Mouse (Mus musculus) brain, embryonic 14.5 days (tissue): ENCODE results near the gene Dlk1. TPM values are rescaled to one million over a fixed set of nuclear protein-coding genes. Genes with fewer than 3 reads are reported as not detected.
"Not testable (repeated sequence)": the region's sequence is repeated elsewhere in the genome, so short reads cannot be mapped to it uniquely, and the experiment has no call there.

Experiments
- DNase-seq: peaks from one replicate; pipeline ENCODE4 v3.0.0-alpha.2; 2011; ENCODE audit warnings: low read depth
- CTCF ChIP-seq: fragments of 200-500 bp; IDR thresholded peaks from 2 replicates; pipeline ENCODE4 v1.5.1; 2012; ENCODE audit warnings: inconsistent platforms, mild to moderate bottlenecking, moderate library complexity, borderline replicate concordance; ENCODE audit not compliant: insufficient read depth, insufficient read length; ENCODE audit errors: extremely low read depth
- POLR2A ChIP-seq: fragments of 200-500 bp; IDR thresholded peaks from 2 replicates; pipeline ENCODE4 v1.6.1; 2012; ENCODE audit warnings: mild to moderate bottlenecking, inconsistent platforms, borderline replicate concordance; ENCODE audit not compliant: poor library complexity, insufficient read depth, insufficient read length, severe bottlenecking; ENCODE audit errors: extremely low read depth
- polyA plus RNA-seq: library from polyadenylated mRNA; depleted of rRNA; stranded (reverse); fragments of >200 nt; gene quantifications from 2 replicates; pipeline ENCODE4 v1.2.3, GENCODE M21; 2012

Gene Dlk1
- polyA plus RNA-seq, 1 experiment: 303 TPM

GRCm38 (mm10) chr12:109458896-109459295, 6.3 kb downstream of the Dlk1 start:
- DNase-seq: peak; percentile 70
- TF ChIP-seq CTCF: no peak
- no peak for TF ChIP-seq POLR2A

DNA sequence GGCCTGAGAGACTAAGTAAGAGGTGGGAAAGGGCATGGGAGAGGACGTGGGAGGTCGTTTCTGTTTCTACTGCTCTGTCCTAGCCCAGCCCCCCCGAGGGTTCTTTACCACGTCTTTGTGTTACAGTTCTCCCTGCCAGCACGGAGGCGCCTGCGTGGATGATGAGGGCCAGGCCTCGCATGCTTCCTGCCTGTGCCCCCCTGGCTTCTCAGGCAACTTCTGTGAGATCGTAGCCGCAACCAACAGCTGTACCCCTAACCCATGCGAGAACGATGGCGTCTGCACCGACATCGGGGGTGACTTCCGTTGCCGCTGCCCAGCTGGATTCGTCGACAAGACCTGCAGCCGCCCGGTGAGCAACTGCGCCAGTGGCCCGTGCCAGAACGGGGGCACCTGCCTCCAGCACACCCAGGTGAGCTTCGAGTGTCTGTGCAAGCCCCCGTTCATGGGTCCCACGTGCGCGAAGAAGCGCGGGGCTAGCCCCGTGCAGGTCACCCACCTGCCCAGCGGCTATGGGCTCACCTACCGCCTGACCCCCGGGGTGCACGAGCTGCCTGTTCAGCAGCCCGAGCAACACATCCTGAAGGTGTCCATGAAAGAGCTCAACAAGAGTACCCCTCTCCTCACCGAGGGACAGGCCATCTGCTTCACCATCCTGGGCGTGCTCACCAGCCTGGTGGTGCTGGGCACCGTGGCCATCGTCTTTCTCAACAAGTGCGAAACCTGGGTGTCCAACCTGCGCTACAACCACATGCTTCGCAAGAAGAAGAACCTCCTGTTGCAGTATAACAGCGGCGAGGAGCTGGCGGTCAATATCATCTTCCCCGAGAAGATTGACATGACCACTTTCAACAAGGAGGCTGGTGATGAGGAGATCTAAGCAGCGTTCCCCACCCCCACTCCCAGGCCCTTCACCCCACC, 7.1 kb downstream of the Dlk1 start:
- TF ChIP-seq POLR2A (no peak), CTCF (no peak)
- DNase-seq: no peak

GRCm38 (mm10) chr12:109462594-109462993, 10.0 kb downstream of the Dlk1 start:
- no peak for DNase-seq

DNA sequence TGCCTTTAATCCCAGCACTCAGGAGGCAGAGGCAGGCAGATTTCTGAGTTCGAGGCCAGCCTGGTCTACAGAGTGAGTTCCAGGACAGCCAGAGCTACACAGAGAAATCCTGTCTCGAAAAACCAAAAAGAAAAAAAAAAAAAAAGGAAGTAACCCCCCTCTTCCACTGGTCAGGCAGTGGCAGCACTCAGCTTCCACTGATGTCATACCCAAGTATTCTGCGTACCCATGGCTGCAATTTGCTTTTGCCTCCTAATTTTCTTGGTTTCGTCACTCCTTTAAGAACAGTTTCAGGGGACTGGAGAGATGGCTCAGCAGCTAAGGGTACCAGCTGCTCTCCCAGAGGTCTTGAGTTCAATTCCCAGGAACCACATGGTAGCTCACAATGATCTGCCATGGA, 14.8 kb downstream of the Dlk1 start:
- not testable (repeated sequence) for DNase-seq

More at GRCm38 (mm10) chr12:109462594-109462993, 10.0 kb downstream of the Dlk1 start:
- no peak for TF ChIP-seq POLR2A
- TF ChIP-seq CTCF: no peak

DNA sequence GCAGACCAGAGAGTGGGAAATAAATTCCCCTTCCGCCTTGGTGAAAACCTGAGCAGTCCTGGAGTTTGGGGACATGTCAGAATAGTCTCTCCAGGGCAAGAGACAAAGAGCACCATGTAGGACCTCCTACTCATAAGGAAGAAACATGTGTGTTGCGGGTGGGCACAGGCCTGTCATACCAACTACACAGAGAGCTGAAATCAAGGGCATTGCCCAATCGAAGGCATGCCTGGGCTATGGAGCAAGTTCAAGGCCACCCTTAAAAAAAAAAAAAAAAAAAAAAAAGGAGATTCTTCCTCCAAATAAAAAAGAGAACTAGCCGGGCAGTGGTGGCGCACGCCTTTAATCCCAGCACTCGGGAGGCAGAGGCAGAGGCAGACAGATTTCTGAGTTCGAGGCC, 17.2 kb downstream of the Dlk1 start:
- DNase-seq: no peak
- TF ChIP-seq POLR2A (no peak), CTCF (no peak)

DNA sequence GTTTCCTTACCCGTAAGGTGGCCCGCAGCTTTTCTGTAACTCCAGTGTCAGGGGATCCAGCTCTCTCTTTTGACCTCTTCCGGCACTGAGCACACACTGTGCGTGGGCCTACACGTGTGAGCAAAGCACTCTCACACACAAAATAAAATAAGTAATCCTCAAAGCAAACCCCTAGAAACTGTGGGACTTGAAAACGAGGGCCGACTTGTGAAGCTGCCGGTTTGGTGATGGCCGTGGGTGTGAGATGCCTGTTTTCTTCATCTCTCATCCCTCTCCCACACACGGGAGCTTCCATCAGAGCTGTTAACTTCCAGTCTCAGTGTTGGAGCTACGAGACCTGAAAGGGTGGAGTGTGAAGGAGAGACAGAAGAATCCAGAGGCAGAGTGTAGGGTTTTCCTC, 20.0 kb downstream of the Dlk1 start:
- no peak for DNase-seq
- TF ChIP-seq POLR2A: no peak
- TF ChIP-seq CTCF: no peak

DNA sequence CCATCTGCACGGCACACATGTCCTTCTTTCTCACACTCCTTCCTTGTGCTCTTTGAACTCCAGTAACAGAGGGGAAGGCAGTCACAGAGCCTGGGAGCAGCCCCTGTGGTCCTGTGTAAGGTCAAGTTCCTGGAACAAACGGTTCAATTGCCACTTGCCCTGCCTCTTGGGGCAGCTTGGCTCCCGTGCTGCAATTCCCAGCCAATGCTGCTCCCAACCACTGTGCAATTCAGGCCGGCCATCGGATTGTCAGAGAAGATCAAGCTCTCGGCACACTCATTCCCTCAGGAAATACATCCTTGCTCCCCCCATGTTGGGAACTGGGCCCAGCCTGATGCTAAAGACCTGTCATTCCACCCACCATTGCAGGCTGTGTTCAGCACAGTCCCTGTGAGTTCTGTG, 21.0 kb downstream of the Dlk1 start:
- TF ChIP-seq CTCF (no peak), POLR2A (no peak)
- no peak for DNase-seq

GRCm38 (mm10) chr12:109474187-109474606, 21.6 kb downstream of the Dlk1 start:
- no peak for TF ChIP-seq POLR2A
- TF ChIP-seq CTCF: no peak
- DNase-seq: no peak

DNA sequence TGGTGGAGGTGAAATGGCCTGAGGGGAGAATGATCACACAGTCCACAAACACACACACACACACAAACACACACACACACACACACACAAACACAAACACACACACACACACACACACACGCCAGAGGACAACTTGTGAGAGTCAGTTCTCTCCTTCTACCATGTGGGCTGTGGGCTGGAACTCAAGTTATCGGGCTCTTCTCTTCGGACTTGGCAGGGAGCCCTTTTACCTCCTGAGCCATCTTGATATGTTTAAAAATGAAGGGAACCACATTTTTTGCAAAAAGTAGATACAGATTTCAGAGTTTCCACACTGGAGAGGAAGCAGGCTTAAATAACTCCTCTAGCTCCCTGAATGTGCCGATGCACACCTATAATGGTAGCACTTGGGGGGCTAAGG, 22.9 kb downstream of the Dlk1 start:
- DNase-seq: no peak
- TF ChIP-seq CTCF (no peak), POLR2A (no peak)

GRCm38 (mm10) chr12:109486525-109486924, 33.9 kb downstream of the Dlk1 start:
- DNase-seq: not testable (repeated sequence)

- no peak for TF ChIP-seq CTCF
- no peak for TF ChIP-seq POLR2A
- DNase-seq: peak; percentile 65
Observed at GRCm38 (mm10) chr12:109491701-109492100, 39.1 kb downstream of the Dlk1 start.

- DNase-seq: no peak
- TF ChIP-seq CTCF (no peak), POLR2A (no peak)
Observed at GRCm38 (mm10) chr12:109493381-109493780, 40.8 kb downstream of the Dlk1 start.

GRCm38 (mm10) chr12:109495016-109495644, 42.5 kb downstream of the Dlk1 start:
- no peak for DNase-seq
- TF ChIP-seq POLR2A: no peak
- TF ChIP-seq CTCF: no peak

- DNase-seq: no peak
- TF ChIP-seq CTCF: no peak
- no peak for TF ChIP-seq POLR2A
Observed at GRCm38 (mm10) chr12:109496397-109496796, 43.8 kb downstream of the Dlk1 start.
